9 mouse cellular contexts compared by ENCODE assay signal in genomic region chr10:40351156-40351555, GRCm38 (mm10). TPM values are rescaled to one million over a fixed set of nuclear protein-coding genes. Genes with fewer than 3 reads are reported as not detected.
DNase-seq lines count a peak whose midpoint lies in the region; ATAC-seq and TF ChIP-seq lines count a peak whose summit lies in the region.
"Had no signal": no experiment of that assay in that cellular context is flagged by ENCODE, and none has a peak within 500 bp of the region (broad histone marks: within the 10 kb centered on the region; RNA-seq: fewer than 3 reads in every experiment).

No protein-coding gene starts in this region.

- no peak overlapping the region for H3K27ac ChIP-seq in liver, embryonic 13.5 days
- no peak overlapping the region for H3K27ac ChIP-seq in liver, postnatal 0 days (ENCODE audit: low read depth)
- H3K27ac ChIP-seq in hindbrain, embryonic 14.5 days = no peak overlapping the region
- H3K27ac ChIP-seq in midbrain, postnatal 0 days (ENCODE audit: low read depth, low read length) = no peak overlapping the region

- no peaks in the 10 kb centered on the region for H3K36me3 ChIP-seq in liver, embryonic 13.5 days
- H3K36me3 ChIP-seq in liver, postnatal 0 days (replicated peaks; ENCODE audit: insufficient read depth, low read length) = no peaks in the 10 kb centered on the region
- H3K36me3 ChIP-seq in hindbrain, embryonic 14.5 days (replicated peaks; ENCODE audit: control insufficient read depth, insufficient read depth) = no peaks in the 10 kb centered on the region
- H3K36me3 ChIP-seq in midbrain, postnatal 0 days (ENCODE audit: insufficient read depth, low read length) = no peaks in the 10 kb centered on the region

- TF ChIP-seq CTCF in liver, postnatal 0 days (IDR thresholded peaks at IDR 0.05; ENCODE audit: low read depth) = no peak
- no peak for TF ChIP-seq CTCF in midbrain, postnatal 0 days (IDR thresholded peaks at IDR 0.05)

- no peak overlapping the region for H3K9ac ChIP-seq in liver, embryonic 13.5 days
- H3K9ac ChIP-seq in liver, postnatal 0 days (replicated peaks) = no peak overlapping the region
- H3K9ac ChIP-seq in hindbrain, embryonic 14.5 days = no peak overlapping the region
- no peak overlapping the region for H3K9ac ChIP-seq in midbrain, postnatal 0 days (replicated peaks; ENCODE audit: low read length, poor library complexity, severe bottlenecking)

- H3K27me3 ChIP-seq in liver, embryonic 13.5 days = no peaks in the 10 kb centered on the region
- no peaks in the 10 kb centered on the region for H3K27me3 ChIP-seq in liver, postnatal 0 days (ENCODE audit: insufficient read depth, low read length)
- H3K27me3 ChIP-seq in hindbrain, embryonic 14.5 days (ENCODE audit: control insufficient read depth, insufficient read depth, low read length) = no peaks in the 10 kb centered on the region
- no peaks in the 10 kb centered on the region for H3K27me3 ChIP-seq in midbrain, postnatal 0 days (ENCODE audit: insufficient read depth, low read length)

- H3K9me3 ChIP-seq in liver, embryonic 13.5 days (replicated peaks) = no peaks in the 10 kb centered on the region
- H3K9me3 ChIP-seq in liver, postnatal 0 days (ENCODE audit: low read length) = no peaks in the 10 kb centered on the region
- no peaks in the 10 kb centered on the region for H3K9me3 ChIP-seq in hindbrain, embryonic 14.5 days (ENCODE audit: control insufficient read depth, low read length)
- no peaks in the 10 kb centered on the region for H3K9me3 ChIP-seq in midbrain, postnatal 0 days (ENCODE audit: low read length)

- H3K4me3 ChIP-seq in liver, embryonic 13.5 days (replicated peaks) = 0 out of 2 replicates have a peak overlapping the region, but pooled peaks have one; percentile 95
- no peak overlapping the region for H3K4me3 ChIP-seq in liver, postnatal 0 days (ENCODE audit: low read depth, low read length)
- peak overlapping the region; percentile 94 for H3K4me3 ChIP-seq in hindbrain, embryonic 14.5 days (replicated peaks; ENCODE audit: low read length)
- peak overlapping the region; percentile 9; the same call in 1 of the 2 replicates for H3K4me3 ChIP-seq in midbrain, postnatal 0 days (ENCODE audit: low read depth, low read length)

- 83% methylated on average over 4 of the region's 4 CpGs for WGBS in liver, embryonic 13.5 days (ENCODE audit: insufficient replicate concordance)
- WGBS in liver, postnatal 0 days (ENCODE audit: insufficient replicate concordance) = 79% methylated on average over 4 of the region's 4 CpGs
- 48% methylated on average over 4 of the region's 4 CpGs for WGBS in hindbrain, embryonic 14.5 days
- 43% methylated on average over 4 of the region's 4 CpGs for WGBS in midbrain, postnatal 0 days

- H3K4me2 ChIP-seq in liver, embryonic 13.5 days = peak overlapping the region; percentile 95
- H3K4me2 ChIP-seq in liver, postnatal 0 days (ENCODE audit: low read depth, low read length) = no peak overlapping the region
- H3K4me2 ChIP-seq in hindbrain, embryonic 14.5 days (replicated peaks) = peak overlapping the region; percentile 78
- H3K4me2 ChIP-seq in midbrain, postnatal 0 days (ENCODE audit: low read depth, low read length, poor library complexity, severe bottlenecking) = peak overlapping the region; percentile 69

- DNase-seq in cerebellum, adult 9-10 months = peak; percentile 47
- DNase-seq in cerebellum, adult 11 months = no peak
- DNase-seq in liver, embryonic 13.5 days = no peak
- no peak for DNase-seq in liver, postnatal 0 days
- no peak for DNase-seq in hindbrain, embryonic 14.5 days (ENCODE audit: low spot score)
- DNase-seq in midbrain, postnatal 0 days (ENCODE audit: low spot score) = peak; percentile 55
- no peak for DNase-seq in thymus, postnatal 36 days
- no peak for DNase-seq in right cerebral cortex, postnatal 36 days (ENCODE audit: low spot score in 2 of 2)
- DNase-seq: right cerebral cortex, postnatal 14 days had no signal

- peaks cover 27% of the 10 kb centered on the region for H3K4me1 ChIP-seq in liver, embryonic 13.5 days (replicated peaks)
- H3K4me1 ChIP-seq in liver, postnatal 0 days (ENCODE audit: insufficient read depth) = peaks cover 7% of the 10 kb centered on the region
- H3K4me1 ChIP-seq in hindbrain, embryonic 14.5 days (replicated peaks; ENCODE audit: control insufficient read depth, insufficient read depth, low read length) = peaks cover 20% of the 10 kb centered on the region
- peaks cover 4% of the 10 kb centered on the region; the same call in 1 of the 2 replicates for H3K4me1 ChIP-seq in midbrain, postnatal 0 days (ENCODE audit: insufficient read depth, low read length)

- TF ChIP-seq EP300 in liver, postnatal 0 days (IDR thresholded peaks at IDR 0.05; ENCODE audit: low read depth) = no peak

- no peak for ATAC-seq in liver, embryonic 13.5 days (ENCODE audit: low read depth)
- ATAC-seq in liver, postnatal 0 days = no peak
- no peak for ATAC-seq in hindbrain, embryonic 14.5 days (ENCODE audit: low FRiP score)
- no peak for ATAC-seq in midbrain, postnatal 0 days (ENCODE audit: low FRiP score)

RNA-seq across cellular contexts. Expression of gene Cdk19, which starts 11.8 kb away (rescaled TPM):
- polyA plus RNA-seq in liver, embryonic 13.5 days (2015; fragmentation: Nextera tagmentation; extraction: Ambion mirVana) = 2.6 and 3.0 TPM in 2 replicates
- polyA plus RNA-seq in liver, postnatal 0 days (2015; fragmentation: Nextera tagmentation; extraction: Ambion mirVana) = 2.5 and 2.8 TPM in 2 replicates
- 14.4 and 15.2 TPM in 2 replicates for polyA plus RNA-seq in hindbrain, embryonic 14.5 days (2014; fragmentation: Nextera tagmentation; extraction: Ambion mirVana)
- 11.8 and 13.2 TPM in 2 replicates for total RNA-seq in midbrain, postnatal 0 days (2014; rRNA removed)
- polyA plus RNA-seq in midbrain, postnatal 0 days (2015; fragmentation: Nextera tagmentation; extraction: Ambion mirVana) = 3.8 and 3.9 TPM in 2 replicates

RNA-seq across cellular contexts. Expression of gene Amd1, which starts 49.2 kb away (rescaled TPM):
- 58.0 and 79.3 TPM in 2 replicates for polyA plus RNA-seq in liver, embryonic 13.5 days (2015; fragmentation: Nextera tagmentation; extraction: Ambion mirVana)
- polyA plus RNA-seq in liver, postnatal 0 days (2015; fragmentation: Nextera tagmentation; extraction: Ambion mirVana) = 25.5 and 29.1 TPM in 2 replicates
- 47.5 and 57.4 TPM in 2 replicates for polyA plus RNA-seq in hindbrain, embryonic 14.5 days (2014; fragmentation: Nextera tagmentation; extraction: Ambion mirVana)
- 53.2 and 54.6 TPM in 2 replicates for total RNA-seq in midbrain, postnatal 0 days (2014; rRNA removed)
- polyA plus RNA-seq in midbrain, postnatal 0 days (2015; fragmentation: Nextera tagmentation; extraction: Ambion mirVana) = 32.9 and 34.3 TPM in 2 replicates

Comparison
In these comparisons a context has a peak if more than half of its experiments do, and no peak if none do; other contexts are left out.
1. DNase-seq: peak in cerebellum, adult 9-10 months (single experiment) and midbrain, postnatal 0 days (single experiment); none in cerebellum, adult 11 months (single experiment), liver, embryonic 13.5 days (single experiment), liver, postnatal 0 days (single experiment), hindbrain, embryonic 14.5 days (single experiment), thymus, postnatal 36 days (0 of 2) and right cerebral cortex, postnatal 36 days (0 of 2).